Mouse (Mus musculus) limb, embryonic 12.5 days (tissue): ENCODE results near the gene Acvr1b. TPM values are rescaled to one million over a fixed set of nuclear protein-coding genes. Genes with fewer than 3 reads are reported as not detected.
A peak's percentile ranks its signal among the peaks of the same experiment; 100 is the strongest.

Experiments used
- ATAC-seq: fragments of 200-750 bp; cut with Nextera tagmentation; 2 replicates; pipeline ENCODE4 v1.8.0; 2017; ENCODE audit warnings: low read depth, moderate TSS enrichment; ENCODE audit not compliant: insufficient number of reproducible peaks, insufficient read depth, low FRiP score, low TSS enrichment
- H3K27ac ChIP-seq: fragments of 300-500 bp; sonication (generic); 2 replicates; pipeline ENCODE4 v1.5.1; 2016; ENCODE audit warnings: mild to moderate bottlenecking, moderate library complexity
- H3K27me3 ChIP-seq: fragments of 300-500 bp; sonication (generic); 2 replicates; pipeline ENCODE4 v1.6.1; 2016; ENCODE audit warnings: mild to moderate bottlenecking, moderate library complexity
- H3K36me3 ChIP-seq: fragments of 300-500 bp; sonication (generic); 2 replicates; pipeline ENCODE4 v1.6.1; 2016; ENCODE audit warnings: mild to moderate bottlenecking, moderate library complexity
- H3K4me1 ChIP-seq: fragments of 300-500 bp; sonication (generic); replicated peaks from 2 replicates; pipeline ENCODE4 v1.6.1; 2016
- H3K4me2 ChIP-seq: fragments of 300-500 bp; sonication (generic); 2 replicates; pipeline ENCODE4 v1.6.1; 2016; ENCODE audit warnings: mild to moderate bottlenecking, moderate library complexity
- H3K4me3 ChIP-seq: fragments of 300-500 bp; sonication (generic); replicated peaks from 2 replicates; pipeline ENCODE4 v1.5.1; 2016; ENCODE audit warnings: mild to moderate bottlenecking
- H3K9ac ChIP-seq: fragments of 300-500 bp; sonication (generic); replicated peaks from 2 replicates; pipeline ENCODE4 v1.6.1; 2016; ENCODE audit warnings: mild to moderate bottlenecking, moderate library complexity
- H3K9me3 ChIP-seq: fragments of 300-500 bp; sonication (generic); 2 replicates; pipeline ENCODE4 v1.6.1; 2016; ENCODE audit warnings: mild to moderate bottlenecking, moderate library complexity
- WGBS: fragments of 180-500 bp; shearing (Covaris S2); methylation state at CpG from one replicate; pipeline ENCODE4 v1.1.7; 2016; 5-methylcytosine and 5-hydroxymethylcytosine counted together
- polyA plus RNA-seq: library from polyadenylated mRNA; unstranded; fragments of >200 nt; fragmentation: Nextera tagmentation; extraction: Ambion mirVana; gene quantifications from 2 replicates; pipeline ENCODE4 v1.2.1, GENCODE M21; 2016

Acvr1b gene
- polyA plus RNA-seq, 1 experiment from 2014 or later: 8.2 TPM

DNA sequence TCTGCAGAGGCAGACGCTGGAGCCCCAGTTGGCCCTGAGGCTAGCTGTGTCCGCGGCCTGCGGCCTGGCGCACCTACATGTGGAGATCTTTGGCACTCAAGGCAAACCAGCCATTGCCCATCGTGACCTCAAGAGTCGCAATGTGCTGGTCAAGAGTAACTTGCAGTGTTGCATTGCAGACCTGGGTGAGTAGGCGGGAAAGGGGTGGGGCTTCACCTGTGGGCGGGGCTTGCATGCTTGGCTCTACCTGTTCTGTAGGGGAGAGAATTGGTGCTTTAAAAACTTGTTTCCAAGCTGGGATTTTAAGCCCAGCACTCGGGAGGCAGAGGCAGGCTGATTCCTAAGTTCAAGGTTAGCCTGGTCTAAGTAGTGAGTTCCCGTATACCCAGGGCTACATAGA lies 36.4 kb upstream of the Acvr1b start:
- H3K4me1 ChIP-seq: peaks cover 50% of the 10 kb centered on the region
- no peak overlapping the region for H3K9ac ChIP-seq
- H3K27ac ChIP-seq: no peak overlapping the region
- H3K4me2 ChIP-seq: no peak overlapping the region
- H3K27me3 ChIP-seq: no peaks in the 10 kb centered on the region
- WGBS: 76% methylated on average over 11 of the region's 11 CpGs
- no peaks in the 10 kb centered on the region for H3K9me3 ChIP-seq
- H3K36me3 ChIP-seq: peaks cover 6% of the 10 kb centered on the region; the same call in 1 of the 2 replicates
- ATAC-seq: no peak
- no peak overlapping the region for H3K4me3 ChIP-seq

DNA sequence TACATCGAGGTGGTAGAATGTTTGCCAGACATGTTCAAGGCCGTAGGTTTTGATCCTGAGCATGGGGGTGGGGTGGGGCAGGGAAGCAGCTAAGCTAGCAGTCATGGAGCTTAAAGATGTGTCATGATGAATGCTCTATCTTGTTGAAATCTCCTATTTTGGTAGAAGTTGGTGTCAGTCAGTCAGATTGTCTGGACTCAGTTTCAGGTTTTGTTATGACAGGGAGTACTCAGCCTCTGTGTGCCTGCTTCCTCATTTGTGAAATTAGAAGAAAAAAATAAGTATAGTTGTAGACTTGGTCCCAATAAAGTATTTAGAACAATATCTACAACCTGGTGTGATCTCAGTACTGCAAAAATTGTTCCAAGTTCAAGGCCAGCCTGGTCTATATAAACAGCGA lies 35.2 kb upstream of the Acvr1b start:
- H3K4me2 ChIP-seq: no peak overlapping the region
- H3K36me3 ChIP-seq: peaks cover 6% of the 10 kb centered on the region; the same call in 1 of the 2 replicates
- no peaks in the 10 kb centered on the region for H3K27me3 ChIP-seq
- peaks cover 57% of the 10 kb centered on the region for H3K4me1 ChIP-seq
- no peak overlapping the region for H3K27ac ChIP-seq
- WGBS: 84% methylated on average over 3 of the region's 3 CpGs
- H3K9me3 ChIP-seq: no peaks in the 10 kb centered on the region
- no peak overlapping the region for H3K9ac ChIP-seq
- ATAC-seq: no peak
- no peak overlapping the region for H3K4me3 ChIP-seq

DNA sequence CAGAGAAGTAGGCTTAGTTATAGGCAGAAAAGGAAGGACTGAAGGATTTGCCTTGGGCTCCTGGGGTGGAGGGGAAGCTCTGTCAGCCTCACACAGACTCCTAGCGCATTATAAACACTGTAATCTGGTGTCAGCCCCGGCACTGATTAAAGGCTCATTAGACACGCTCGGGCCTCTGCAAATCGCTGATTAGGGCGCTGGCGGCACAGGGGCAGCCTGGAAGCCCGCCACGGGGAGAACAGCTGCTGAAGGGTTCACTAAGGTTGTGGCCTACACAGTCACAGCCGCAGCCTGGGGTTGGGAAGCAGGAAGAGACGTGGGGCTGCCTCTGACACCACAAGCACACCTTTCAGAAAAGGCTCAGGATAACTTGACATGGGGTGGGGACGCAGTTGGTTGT lies 34.0 kb upstream of the Acvr1b start:
- ATAC-seq: no peak
- H3K4me1 ChIP-seq: peaks cover 56% of the 10 kb centered on the region
- 13% methylated on average over 12 of the region's 12 CpGs for WGBS
- no peaks in the 10 kb centered on the region for H3K9me3 ChIP-seq
- H3K27ac ChIP-seq: peak overlapping the region; percentile 73
- peaks cover 6% of the 10 kb centered on the region; the same call in 1 of the 2 replicates for H3K36me3 ChIP-seq
- H3K4me3 ChIP-seq: no peak overlapping the region
- no peaks in the 10 kb centered on the region for H3K27me3 ChIP-seq
- no peak overlapping the region for H3K4me2 ChIP-seq
- no peak overlapping the region for H3K9ac ChIP-seq

DNA sequence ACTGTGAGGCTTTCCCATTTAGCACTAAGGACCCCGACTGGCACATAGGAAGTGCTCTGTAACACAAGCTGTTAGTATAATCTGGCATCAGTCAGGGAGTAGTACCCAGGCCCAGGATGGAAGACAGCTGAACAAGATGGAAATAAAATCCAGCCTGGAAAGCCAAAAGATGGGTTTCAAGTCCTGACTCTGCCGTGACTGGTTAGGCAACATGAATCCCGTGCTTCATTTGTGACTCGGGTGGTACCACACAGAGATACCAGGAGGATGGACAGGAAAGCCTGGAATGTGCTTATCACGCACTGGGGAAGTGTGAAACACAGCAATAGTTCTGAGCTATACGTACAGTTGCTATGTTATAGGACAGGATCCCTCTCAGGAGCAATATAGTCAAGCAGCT lies 33.3 kb upstream of the Acvr1b start:
- Histone ChIP-seq H3K4me2 (peak overlapping the region; percentile 19; the same call in 1 of the 2 replicates), H3K27me3 (no peaks in the 10 kb centered on the region), H3K36me3 (peaks cover 6% of the 10 kb centered on the region; the same call in 1 of the 2 replicates), H3K9me3 (no peaks in the 10 kb centered on the region), H3K9ac (no peak overlapping the region), H3K4me1 (peaks cover 56% of the 10 kb centered on the region), H3K27ac (peak overlapping the region; percentile 73; the same call in 1 of the 2 replicates), H3K4me3 (no peak overlapping the region)
- 52% methylated on average over 6 of the region's 6 CpGs for WGBS
- ATAC-seq: no peak

DNA sequence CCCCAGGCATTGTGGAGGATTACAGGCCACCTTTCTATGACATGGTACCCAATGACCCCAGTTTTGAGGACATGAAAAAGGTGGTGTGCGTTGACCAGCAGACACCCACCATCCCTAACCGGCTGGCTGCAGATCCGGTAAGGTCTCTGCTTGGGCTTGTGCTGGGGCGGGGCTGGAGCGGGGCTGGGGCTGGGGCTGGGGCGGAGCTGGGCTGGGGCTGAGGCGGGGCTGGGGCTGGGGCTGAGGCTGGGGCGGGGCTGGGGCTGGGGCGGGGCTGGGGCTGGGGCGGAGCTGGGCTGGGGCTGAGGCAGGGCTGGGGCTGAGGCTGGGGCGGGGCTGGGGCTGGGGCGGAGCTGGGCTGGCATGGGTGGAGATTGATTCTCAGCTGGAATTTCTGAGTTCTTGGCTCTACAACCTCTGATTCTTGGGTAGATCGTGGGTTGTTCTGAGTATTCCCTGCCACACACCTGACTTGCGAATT lies 32.8 kb upstream of the Acvr1b start:
- Histone ChIP-seq H3K4me2 (peak overlapping the region; percentile 19; the same call in 1 of the 2 replicates), H3K27ac (peak overlapping the region; percentile 73; the same call in 1 of the 2 replicates), H3K36me3 (peaks cover 6% of the 10 kb centered on the region; the same call in 1 of the 2 replicates), H3K9me3 (no peaks in the 10 kb centered on the region), H3K4me3 (no peak overlapping the region), H3K27me3 (no peaks in the 10 kb centered on the region), H3K4me1 (peaks cover 60% of the 10 kb centered on the region), H3K9ac (no peak overlapping the region)
- 4% methylated on average over 11 of the region's 14 CpGs for WGBS
- peak; percentile 35 for ATAC-seq

DNA sequence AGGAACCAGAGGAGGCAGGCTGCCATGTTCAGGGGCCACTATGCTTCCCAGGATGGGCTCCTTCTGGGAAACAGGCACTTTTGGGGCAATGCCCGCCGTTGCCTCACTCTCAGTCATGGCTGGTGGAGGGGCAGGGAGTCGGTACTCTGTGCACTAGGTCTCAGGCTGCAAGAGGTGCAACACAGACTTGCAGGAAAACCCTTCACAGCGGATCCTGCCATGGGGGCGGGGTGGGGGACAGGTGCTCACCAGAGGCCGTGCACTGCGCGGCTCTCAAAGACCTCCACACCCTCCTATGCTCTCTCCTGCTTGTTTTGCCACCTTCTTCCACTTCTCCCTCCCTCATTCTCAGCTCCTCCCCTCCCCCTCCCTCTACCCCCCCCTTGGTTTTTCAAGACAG lies 31.2 kb upstream of the Acvr1b start:
- H3K9ac ChIP-seq: no peak overlapping the region
- ATAC-seq: no peak
- no peak overlapping the region for H3K4me3 ChIP-seq

DNA sequence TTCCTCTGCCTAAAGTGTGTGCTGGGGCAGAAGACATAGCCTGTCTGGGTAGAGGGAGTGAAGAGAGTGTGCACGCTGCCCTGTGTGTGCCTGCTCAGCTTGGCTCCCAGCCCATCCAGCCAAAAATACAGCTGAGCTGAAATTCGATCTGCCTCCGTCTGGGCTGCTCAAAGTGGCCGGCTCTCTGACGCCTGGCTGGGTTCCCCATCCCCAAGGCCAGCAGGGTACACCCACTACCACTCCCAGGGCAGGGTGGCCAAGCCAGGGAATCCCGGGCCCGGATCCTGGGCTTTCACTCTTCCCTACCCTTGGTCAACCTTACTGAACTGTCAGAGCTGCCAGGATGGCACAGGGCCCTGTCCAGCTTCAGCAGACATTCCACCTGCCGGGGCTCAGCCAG lies 30.4 kb upstream of the Acvr1b start:
- Histone ChIP-seq H3K27me3 (0 out of 2 replicates have a peak, but pooled peaks cover 3% of the 10 kb centered on the region), H3K4me1 (peaks cover 72% of the 10 kb centered on the region), H3K9ac (no peak overlapping the region; the same call in 1 of the 2 replicates), H3K36me3 (no peaks in the 10 kb centered on the region), H3K4me2 (peak overlapping the region; percentile 45), H3K4me3 (0 out of 2 replicates have a peak overlapping the region, but pooled peaks have one; percentile 7), H3K9me3 (no peaks in the 10 kb centered on the region), H3K27ac (peak overlapping the region; percentile 84)
- no peak for ATAC-seq
- WGBS: 15% methylated on average over 8 of the region's 8 CpGs

More for the DNA sequence above, 31.2 kb upstream of the Acvr1b start:
- 0 out of 2 replicates have a peak overlapping the region, but pooled peaks have one; percentile 84 for H3K27ac ChIP-seq
- 47% methylated on average over 8 of the region's 8 CpGs for WGBS
- no peaks in the 10 kb centered on the region for H3K9me3 ChIP-seq
- peaks cover 64% of the 10 kb centered on the region for H3K4me1 ChIP-seq
- H3K36me3 ChIP-seq: no peaks in the 10 kb centered on the region
- H3K4me2 ChIP-seq: peak overlapping the region; percentile 45; the same call in 1 of the 2 replicates
- H3K27me3 ChIP-seq: 0 out of 2 replicates have a peak, but pooled peaks cover 3% of the 10 kb centered on the region

DNA sequence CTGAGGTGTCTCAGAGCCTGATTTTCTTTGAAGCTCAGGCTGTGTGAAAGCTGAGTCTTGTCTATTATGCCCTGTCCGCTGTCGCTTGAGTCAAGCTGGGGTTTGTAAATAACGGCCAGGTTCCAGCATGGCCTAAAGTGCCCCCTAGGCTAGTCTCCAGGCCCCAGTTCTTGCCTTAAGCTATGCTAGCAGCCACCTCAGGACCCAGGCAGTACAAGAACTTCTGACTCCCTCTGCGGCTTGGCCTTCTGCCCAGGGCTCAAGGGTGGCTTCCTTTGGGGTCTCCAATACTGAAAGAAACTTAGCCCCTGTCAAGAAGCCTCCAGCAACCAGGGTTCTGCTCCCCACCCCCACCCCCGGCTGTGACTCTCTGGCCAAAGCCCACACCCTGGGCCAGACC lies 29.7 kb upstream of the Acvr1b start:
- no peak overlapping the region for H3K4me2 ChIP-seq
- no peaks in the 10 kb centered on the region for H3K36me3 ChIP-seq
- no peak for ATAC-seq
- peaks cover 70% of the 10 kb centered on the region for H3K4me1 ChIP-seq
- no peak overlapping the region for H3K9ac ChIP-seq
- H3K9me3 ChIP-seq: no peaks in the 10 kb centered on the region
- peak overlapping the region; percentile 84 for H3K27ac ChIP-seq
- H3K27me3 ChIP-seq: 0 out of 2 replicates have a peak, but pooled peaks cover 3% of the 10 kb centered on the region
- H3K4me3 ChIP-seq: no peak overlapping the region
- WGBS: 78% methylated on average over 5 of the region's 5 CpGs

DNA sequence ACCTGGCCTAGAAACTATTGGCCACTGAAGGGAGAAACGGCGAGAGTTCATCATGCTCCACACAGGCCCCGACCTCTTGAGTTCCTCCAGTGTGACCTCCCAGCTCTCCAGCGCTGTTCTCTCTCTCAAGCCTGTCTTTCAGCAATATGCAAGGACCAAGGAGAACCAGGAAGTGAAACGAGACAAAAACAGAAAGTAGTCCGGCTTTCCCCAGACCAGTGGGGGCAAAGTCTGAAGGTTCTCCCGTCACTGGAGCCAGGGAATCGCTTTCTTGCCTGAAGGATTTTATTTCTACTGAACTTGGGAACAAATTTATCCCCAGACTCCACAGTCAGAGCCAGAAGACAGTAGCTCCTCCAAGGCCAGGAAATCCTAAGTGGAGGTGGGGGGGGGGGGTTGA lies 29.1 kb upstream of the Acvr1b start:
- WGBS: 88% methylated on average over 8 of the region's 8 CpGs
- H3K4me3 ChIP-seq: no peak overlapping the region
- H3K9ac ChIP-seq: no peak overlapping the region
- no peak for ATAC-seq
- 0 out of 2 replicates have a peak, but pooled peaks cover 3% of the 10 kb centered on the region for H3K27me3 ChIP-seq
- no peaks in the 10 kb centered on the region for H3K36me3 ChIP-seq
- H3K4me1 ChIP-seq: peaks cover 64% of the 10 kb centered on the region
- H3K27ac ChIP-seq: peak overlapping the region; percentile 84
- H3K4me2 ChIP-seq: no peak overlapping the region
- no peaks in the 10 kb centered on the region for H3K9me3 ChIP-seq

DNA sequence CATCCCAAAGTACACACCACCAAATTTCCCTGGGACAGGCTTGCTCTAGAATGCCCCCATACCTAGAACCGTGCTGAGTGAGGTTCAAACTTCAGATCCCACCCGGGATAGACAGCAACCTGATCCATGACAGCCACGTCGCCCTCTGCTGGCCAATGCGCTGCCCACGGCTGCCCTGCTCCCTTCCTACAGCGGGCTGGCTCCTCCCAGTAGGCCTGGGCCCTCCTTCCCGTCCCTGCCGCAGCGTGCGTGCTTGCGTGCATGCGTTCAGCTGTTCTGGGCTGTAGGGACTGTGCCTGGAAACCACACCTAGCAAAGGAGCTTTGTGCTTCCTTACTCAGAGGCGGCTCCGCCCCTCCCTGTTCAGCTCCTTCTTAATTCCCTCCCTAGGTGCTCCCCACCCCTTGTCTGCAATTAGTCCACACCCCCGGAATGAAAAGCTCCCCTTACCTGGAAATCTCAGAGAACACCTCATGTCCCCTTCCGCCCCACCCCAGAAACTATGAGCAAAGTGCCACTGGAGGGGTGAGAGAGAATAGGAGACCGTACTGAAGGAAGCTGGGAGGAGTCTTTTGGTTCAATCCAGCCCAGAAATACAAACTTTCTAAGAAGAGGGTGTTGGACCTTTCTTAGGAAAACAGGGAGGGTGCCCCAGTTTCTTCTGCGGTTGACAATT lies 28.3 kb upstream of the Acvr1b start:
- no peaks in the 10 kb centered on the region for H3K9me3 ChIP-seq
- peaks cover 57% of the 10 kb centered on the region for H3K4me1 ChIP-seq
- H3K27me3 ChIP-seq: 0 out of 2 replicates have a peak, but pooled peaks cover 3% of the 10 kb centered on the region
- WGBS: 11% methylated on average over 19 of the region's 19 CpGs
- peak overlapping the region; percentile 72 for H3K27ac ChIP-seq
- ATAC-seq: peak; percentile 85
- no peak overlapping the region for H3K9ac ChIP-seq
- no peaks in the 10 kb centered on the region for H3K36me3 ChIP-seq
- peak overlapping the region; percentile 50 for H3K4me2 ChIP-seq
- H3K4me3 ChIP-seq: no peak overlapping the region

DNA sequence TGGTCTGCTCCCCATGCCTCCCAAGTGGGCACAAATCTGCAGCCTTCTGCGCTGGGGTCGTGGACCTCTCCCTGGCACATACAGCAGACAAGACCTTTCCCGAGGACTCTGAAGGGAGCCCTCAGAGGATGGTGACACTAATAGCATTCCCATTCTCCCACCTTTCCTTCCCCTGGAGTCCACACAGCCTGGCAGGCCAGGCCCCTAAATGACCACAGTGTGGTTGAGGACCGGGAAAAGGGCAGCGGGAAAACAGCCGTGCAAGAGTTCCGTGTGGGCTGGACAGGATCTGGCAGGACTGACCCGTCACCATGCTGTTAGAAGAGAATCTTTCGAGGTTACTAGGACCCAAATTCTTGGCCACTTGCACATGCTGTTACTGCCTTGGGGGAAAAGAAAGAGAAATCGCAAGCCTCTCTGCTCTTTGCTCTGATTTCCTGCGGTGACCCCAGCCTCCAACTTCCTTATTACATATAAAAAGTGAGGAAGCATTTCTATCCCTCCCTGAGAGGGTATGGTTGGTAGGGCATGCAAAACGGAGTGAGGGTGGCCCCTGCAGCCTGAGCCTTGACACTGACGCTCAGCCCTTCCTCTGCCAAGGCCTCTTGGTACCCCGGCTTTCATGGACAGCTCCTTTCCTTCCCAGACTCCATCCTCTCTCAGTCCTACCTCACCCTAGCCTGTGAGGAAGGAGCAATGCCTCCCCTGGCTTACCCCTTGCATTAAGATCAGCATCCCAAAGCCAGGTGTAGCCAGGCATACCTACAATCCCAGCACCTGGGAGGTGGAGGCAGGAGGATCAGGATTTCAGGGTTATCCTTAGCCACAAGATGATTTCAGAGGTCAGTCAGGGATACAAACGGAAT lies 27.5 kb upstream of the Acvr1b start:
- no peaks in the 10 kb centered on the region for H3K9me3 ChIP-seq
- H3K27ac ChIP-seq: peak overlapping the region; percentile 72
- no peak for ATAC-seq
- H3K4me2 ChIP-seq: peak overlapping the region; percentile 50
- H3K4me3 ChIP-seq: no peak overlapping the region
- WGBS: 63% methylated on average over 15 of the region's 15 CpGs
- H3K36me3 ChIP-seq: no peaks in the 10 kb centered on the region
- H3K9ac ChIP-seq: no peak overlapping the region
- 0 out of 2 replicates have a peak, but pooled peaks cover 3% of the 10 kb centered on the region for H3K27me3 ChIP-seq
- H3K4me1 ChIP-seq: peaks cover 52% of the 10 kb centered on the region
